Mouse (Mus musculus) ES-E14 (cell line): ENCODE data around the gene Mael.

Experiments
- CHD2 ChIP-seq: IDR thresholded peaks from 2 replicates; pipeline ENCODE4 v1.6.1; 2014; ENCODE audit warnings: mild to moderate bottlenecking, low read depth, low read length, inconsistent platforms
- HCFC1 ChIP-seq: IDR thresholded peaks from 2 replicates; pipeline ENCODE4 v1.6.1; 2012; ENCODE audit warnings: low read length, inconsistent platforms, borderline replicate concordance; ENCODE audit not compliant: insufficient read depth
- MAFK ChIP-seq: IDR thresholded peaks from 2 replicates; pipeline ENCODE4 v1.6.1; 2014; ENCODE audit warnings: mild to moderate bottlenecking, low read depth, low read length, inconsistent platforms; ENCODE audit not compliant: insufficient read depth
- ZC3H11A ChIP-seq: IDR thresholded peaks from 2 replicates; pipeline ENCODE4 v1.6.1; 2012; ENCODE audit warnings: low read depth, mild to moderate bottlenecking, inconsistent platforms, low read length, borderline replicate concordance
- ZNF384 ChIP-seq: IDR thresholded peaks from 2 replicates; pipeline ENCODE4 v1.6.1; 2012; ENCODE audit warnings: low read depth, low read length, inconsistent platforms

DNA sequence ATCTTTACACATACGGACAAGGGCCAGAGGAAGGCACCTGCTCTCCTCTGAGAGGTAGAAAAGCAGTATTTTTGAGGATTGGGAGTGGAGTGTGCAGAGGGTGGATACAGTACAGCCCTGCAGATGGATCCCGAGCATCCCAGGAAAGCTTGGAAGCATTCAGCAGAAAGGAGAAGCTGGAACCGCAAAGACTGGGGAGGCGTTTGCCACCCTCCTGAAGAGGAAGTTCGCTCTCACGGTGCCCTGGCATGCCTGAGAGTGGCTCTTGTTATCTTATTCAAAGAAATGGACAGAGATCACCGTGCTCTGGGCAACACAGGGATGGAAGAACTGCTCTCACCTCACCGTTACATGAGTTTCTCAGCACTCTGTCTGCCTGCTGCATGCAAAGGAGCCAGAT lies 45.8 kb upstream of the Mael start:
- TF ChIP-seq CHD2, result no peak
- no peak for TF ChIP-seq MAFK
- TF ChIP-seq HCFC1, result no peak
- no peak for TF ChIP-seq ZC3H11A
- no peak for TF ChIP-seq ZNF384
